Mouse (Mus musculus) Patski (cell line): ENCODE measurements at regions not wholly inside any gene's neighbourhood (a gene's known extent, or its start where the extent isn't known, plus 50 kb on each side); places are given as distances from the start of the nearest gene placed in this dataset.

Source experiments
- ATAC-seq: fragments of 100-300 bp; one replicate; pipeline ENCODE4 v1.8.0; 2021
- CTCF ChIA-PET: fragments of 350-600 bp; sonication (Branson Sonifier 250); formaldehyde crosslinking; loops from one replicate; lab custom pipeline; 2022; ENCODE audit warnings: inconsistent platforms; lab: Charles Lee
- POLR2A ChIA-PET: fragments of 350-600 bp; sonication (Branson Sonifier 250); formaldehyde crosslinking; loops from one replicate; lab custom pipeline; 2022; ENCODE audit warnings: antibody characterized with exemption, inconsistent platforms; lab: Charles Lee
- DNase-seq: peaks from one replicate; pipeline ENCODE4 v3.0.0-alpha.2; 2011; ENCODE audit warnings: low read depth, low spot score
- H3K27me3 ChIP-seq: fragments of 371-371 bp; one replicate; pipeline ENCODE4 v1.5.1; 2021
- CTCF ChIP-seq: fragments of 100-300 bp; IDR thresholded peaks from one replicate; pipeline ENCODE4 v1.5.1; 2021
- in situ Hi-C: fragments of 300-500 bp; cut with MboI; formaldehyde crosslinking; loops from 3 replicates; pipeline ENCODE4 v1.11.1; 2018; ENCODE audit warnings: low pct_unique_long_range_greater_than_20kb, mixed read lengths

GRCm38 (mm10) chr11:25538641-25539258 is 671.8 kb downstream of the 5730522E02Rik start:
- in situ Hi-C loops: no loop called here
- ChIA-PET CTCF (no interaction called here), POLR2A (no interaction called here)
- ATAC-seq: no peak
- H3K27me3 ChIP-seq: peaks cover 6% of the 10 kb centered on the region
- DNase-seq: no peak
- TF ChIP-seq CTCF: no peak

GRCm38 (mm10) chr11:25536069-25536468 is 674.5 kb downstream of the 5730522E02Rik start:
- peaks cover 10% of the 10 kb centered on the region for H3K27me3 ChIP-seq
- ATAC-seq: no peak
- no peak for TF ChIP-seq CTCF
- ChIA-PET CTCF (no interaction called here), POLR2A (no interaction called here)
- in situ Hi-C loops: no loop called here
- DNase-seq: no peak

- DNase-seq (no peak), ATAC-seq (no peak)
- ChIA-PET CTCF (no interaction called here), POLR2A (no interaction called here)
- peaks cover 10% of the 10 kb centered on the region for H3K27me3 ChIP-seq
- TF ChIP-seq CTCF: no peak
- in situ Hi-C loops: no loop called here
Observed at GRCm38 (mm10) chr11:25533081-25533480, 677.5 kb downstream of the 5730522E02Rik start.

GRCm38 (mm10) chr11:25531668-25532398 is 678.7 kb downstream of the 5730522E02Rik start:
- TF ChIP-seq CTCF: no peak
- CTCF ChIA-PET: no interaction called here
- peaks cover 10% of the 10 kb centered on the region for H3K27me3 ChIP-seq
- DNase-seq (no peak), ATAC-seq (no peak)
- in situ Hi-C loops: no loop called here
- POLR2A ChIA-PET: no interaction called here

- DNase-seq (no peak), ATAC-seq (no peak)
- no peak for TF ChIP-seq CTCF
- ChIA-PET CTCF (no interaction called here), POLR2A (no interaction called here)
- in situ Hi-C loops: no loop called here
- H3K27me3 ChIP-seq: peaks cover 4% of the 10 kb centered on the region
Observed at GRCm38 (mm10) chr11:25528056-25528455, 682.5 kb downstream of the 5730522E02Rik start.

- ATAC-seq: no peak
- TF ChIP-seq CTCF: no peak
- in situ Hi-C loops: no loop called here
Observed at GRCm38 (mm10) chr11:25518903-25519302, 691.7 kb downstream of the 5730522E02Rik start.

GRCm38 (mm10) chr11:25518131-25518530 is 692.4 kb downstream of the 5730522E02Rik start:
- ChIA-PET CTCF (no interaction called here), POLR2A (no interaction called here)
- in situ Hi-C loops: no loop called here

More at GRCm38 (mm10) chr11:25518903-25519302, 691.7 kb downstream of the 5730522E02Rik start:
- ChIA-PET POLR2A (no interaction called here), CTCF (no interaction called here)
- H3K27me3 ChIP-seq: no peaks in the 10 kb centered on the region
- DNase-seq: no peak

GRCm38 (mm10) chr11:25505500-25505899 is 705.1 kb downstream of the 5730522E02Rik start:
- in situ Hi-C loops: no loop called here
- ATAC-seq (no peak), DNase-seq (no peak)
- ChIA-PET POLR2A (no interaction called here), CTCF (no interaction called here)
- H3K27me3 ChIP-seq: no peaks in the 10 kb centered on the region
- no peak for TF ChIP-seq CTCF

More at GRCm38 (mm10) chr11:25518131-25518530, 692.4 kb downstream of the 5730522E02Rik start:
- ATAC-seq (no peak), DNase-seq (no peak)
- no peaks in the 10 kb centered on the region for H3K27me3 ChIP-seq
- TF ChIP-seq CTCF: no peak

- CTCF ChIA-PET: no interaction called here
- in situ Hi-C loops: no loop called here
- TF ChIP-seq CTCF: no peak
- POLR2A ChIA-PET: no interaction called here
- DNase-seq (no peak), ATAC-seq (no peak)
- H3K27me3 ChIP-seq: no peaks in the 10 kb centered on the region
Observed at GRCm38 (mm10) chr11:25473682-25474365, 736.7 kb downstream of the 5730522E02Rik start.

GRCm38 (mm10) chr11:25469819-25470218 is 740.7 kb downstream of the 5730522E02Rik start:
- CTCF ChIA-PET: no interaction called here
- no peak for TF ChIP-seq CTCF

GRCm38 (mm10) chr11:25437206-25437605 is 773.4 kb downstream of the 5730522E02Rik start:
- POLR2A ChIA-PET: no interaction called here
- in situ Hi-C loops: no loop called here

More at GRCm38 (mm10) chr11:25469819-25470218, 740.7 kb downstream of the 5730522E02Rik start:
- in situ Hi-C loops: no loop called here
- POLR2A ChIA-PET: no interaction called here
- H3K27me3 ChIP-seq: no peaks in the 10 kb centered on the region
- ATAC-seq: no peak
- no peak for DNase-seq

More at GRCm38 (mm10) chr11:25437206-25437605, 773.4 kb downstream of the 5730522E02Rik start:
- DNase-seq (no peak), ATAC-seq (no peak)
- CTCF ChIA-PET: no interaction called here
- TF ChIP-seq CTCF: no peak
- H3K27me3 ChIP-seq: no peaks in the 10 kb centered on the region
